Mouse (Mus musculus): ENCODE data around the gene Prex1. TPM values are rescaled to one million over a fixed set of nuclear protein-coding genes. Genes with fewer than 3 reads are reported as not detected.
A peak's percentile ranks its signal among the peaks of the same experiment; 100 is the strongest.
"Not testable (repeated sequence)": the region's sequence is repeated elsewhere in the genome, so short reads cannot be mapped to it uniquely, and the experiment has no call there.

Prex1 gene
- polyA plus RNA-seq, 1 experiment from 2014 or later = 35.2 TPM

DNA sequence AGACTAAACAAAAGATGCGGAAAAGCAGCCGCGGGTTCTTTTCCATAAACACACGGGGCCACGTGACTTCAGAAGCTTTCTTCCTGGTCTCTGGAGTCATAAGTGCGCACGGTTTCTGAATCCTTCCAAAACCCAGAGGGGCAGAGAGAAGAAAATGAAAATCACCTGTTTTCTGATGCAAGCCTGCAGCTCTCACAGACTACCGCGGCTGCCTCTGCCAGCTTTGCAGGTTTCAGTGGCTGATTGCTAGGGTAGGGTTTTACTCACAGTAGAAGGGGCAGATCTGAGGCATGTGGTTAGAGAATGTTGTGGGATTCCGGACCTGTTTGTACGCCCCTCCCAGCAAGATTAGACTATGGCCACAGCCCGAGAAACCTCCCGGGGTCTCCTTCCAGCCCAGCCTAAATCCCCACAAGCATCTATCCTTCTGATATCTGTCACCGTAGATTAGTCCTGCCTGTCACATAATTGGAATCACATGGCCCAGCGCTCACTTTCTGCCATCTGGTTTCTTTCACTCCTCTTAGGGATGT lies 21.9 kb upstream of the Prex1 start:
- peak overlapping the region; percentile 36; the same call in 1 of the 2 replicates for H3K4me3 ChIP-seq
- H3K27me3 ChIP-seq (replicated peaks; ENCODE audit: low read depth, poor library complexity, severe bottlenecking) = no peaks in the 10 kb centered on the region
- peak; percentile 83 for DNase-seq (ENCODE audit: low spot score)
- H3K27ac ChIP-seq (replicated peaks) = peak overlapping the region; percentile 89
- WGBS = 23% methylated on average over 15 of the region's 15 CpGs
- peaks cover 32% of the 10 kb centered on the region for H3K4me1 ChIP-seq
- no peaks in the 10 kb centered on the region for H3K36me3 ChIP-seq (replicated peaks)
- H3K9me3 ChIP-seq = no peaks in the 10 kb centered on the region

DNA sequence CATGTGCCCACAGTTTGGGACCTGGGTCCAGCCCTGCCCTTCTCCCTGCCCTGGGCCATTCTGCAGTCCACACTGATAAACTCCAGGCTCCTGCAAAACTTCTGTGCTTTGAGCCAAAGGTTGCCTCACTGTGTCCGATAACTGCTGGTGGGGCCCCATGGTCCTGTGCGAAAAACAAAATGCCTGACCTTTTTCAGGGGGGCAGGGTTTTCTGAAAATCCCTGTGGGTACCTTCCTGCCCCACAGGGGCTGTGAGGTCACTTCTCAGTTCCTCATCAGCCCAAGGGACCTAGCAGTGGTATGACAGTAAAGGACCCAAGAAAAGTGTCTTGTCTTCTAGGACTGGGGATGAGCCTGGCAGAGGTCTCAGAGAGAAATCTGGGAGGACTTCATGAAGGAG lies 19.2 kb upstream of the Prex1 start:
- DNase-seq (ENCODE audit: low spot score) = no peak
- Histone ChIP-seq H3K36me3 (replicated peaks) (no peaks in the 10 kb centered on the region), H3K4me3 (no peak overlapping the region), H3K4me1 (peaks cover 50% of the 10 kb centered on the region), H3K9me3 (no peaks in the 10 kb centered on the region), H3K27me3 (replicated peaks; ENCODE audit: low read depth, poor library complexity, severe bottlenecking) (no peaks in the 10 kb centered on the region), H3K27ac (replicated peaks) (no peak overlapping the region)
- 88% methylated on average over 2 of the region's 2 CpGs for WGBS

DNA sequence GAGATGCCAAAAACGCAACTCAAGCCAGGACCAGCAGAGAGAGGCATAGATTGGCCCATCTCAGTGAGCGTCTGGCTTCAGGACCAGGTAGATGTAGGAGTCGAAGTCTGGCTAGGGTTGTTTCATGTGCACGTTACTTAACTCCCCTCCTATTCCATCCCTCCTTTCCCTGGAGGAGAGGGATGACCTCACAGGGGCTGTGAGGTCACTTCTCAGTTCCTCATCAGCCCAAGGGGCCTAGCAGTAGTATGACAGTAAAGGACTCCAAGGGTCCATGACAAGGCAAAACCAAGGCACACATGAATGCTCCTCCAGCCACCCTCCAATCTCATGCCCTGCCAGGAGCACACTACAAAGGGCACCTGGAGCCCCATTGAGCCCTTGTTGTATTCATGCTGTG lies 18.5 kb upstream of the Prex1 start:
- H3K27ac ChIP-seq (replicated peaks) = peak overlapping the region; percentile 30; the same call in 1 of the 2 replicates
- no peaks in the 10 kb centered on the region for H3K27me3 ChIP-seq (replicated peaks; ENCODE audit: low read depth, poor library complexity, severe bottlenecking)
- 84% methylated on average over 4 of the region's 4 CpGs for WGBS
- H3K4me1 ChIP-seq = peaks cover 57% of the 10 kb centered on the region
- H3K9me3 ChIP-seq = no peaks in the 10 kb centered on the region
- DNase-seq (ENCODE audit: low spot score) = no peak
- no peak overlapping the region for H3K4me3 ChIP-seq
- H3K36me3 ChIP-seq (replicated peaks) = no peaks in the 10 kb centered on the region

GRCm38 (mm10) chr2:166731102-166731883 lies 17.7 kb upstream of the Prex1 start:
- H3K27me3 ChIP-seq (replicated peaks; ENCODE audit: low read depth, poor library complexity, severe bottlenecking); H3K36me3 ChIP-seq (replicated peaks); H3K9me3 ChIP-seq; DNase-seq (ENCODE audit: low spot score); H3K4me3 ChIP-seq: not testable (repeated sequence)
- peaks cover 59% of the 10 kb centered on the region for H3K4me1 ChIP-seq
- 0 out of 2 replicates have a peak overlapping the region, but pooled peaks have one; percentile 77 for H3K27ac ChIP-seq (replicated peaks)
- 89% methylated on average over 1 of the region's 1 CpGs for WGBS

DNA sequence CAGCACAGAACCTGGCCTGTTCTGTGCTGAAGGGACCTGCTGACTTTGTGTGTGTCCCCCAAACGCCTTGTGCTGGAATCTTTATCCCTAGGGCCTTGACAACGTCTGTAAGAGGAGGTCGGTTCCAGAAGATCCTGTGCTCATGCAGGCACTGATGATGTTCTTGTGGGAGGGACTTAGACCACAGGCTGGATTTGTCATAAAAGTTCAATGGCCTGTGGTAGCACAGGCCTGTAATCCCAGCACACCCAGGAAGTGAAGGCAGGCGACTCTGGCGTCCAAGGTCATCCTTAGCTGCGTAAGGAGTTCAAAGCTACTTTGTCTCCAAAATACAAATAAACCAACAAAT lies 16.9 kb upstream of the Prex1 start:
- no peak for DNase-seq (ENCODE audit: low spot score)
- Histone ChIP-seq H3K36me3 (replicated peaks) (no peaks in the 10 kb centered on the region), H3K4me1 (peaks cover 52% of the 10 kb centered on the region), H3K4me3 (no peak overlapping the region), H3K9me3 (no peaks in the 10 kb centered on the region), H3K27me3 (replicated peaks; ENCODE audit: low read depth, poor library complexity, severe bottlenecking) (no peaks in the 10 kb centered on the region), H3K27ac (replicated peaks) (peak overlapping the region; percentile 77)
- WGBS = 71% methylated on average over 6 of the region's 6 CpGs

DNA sequence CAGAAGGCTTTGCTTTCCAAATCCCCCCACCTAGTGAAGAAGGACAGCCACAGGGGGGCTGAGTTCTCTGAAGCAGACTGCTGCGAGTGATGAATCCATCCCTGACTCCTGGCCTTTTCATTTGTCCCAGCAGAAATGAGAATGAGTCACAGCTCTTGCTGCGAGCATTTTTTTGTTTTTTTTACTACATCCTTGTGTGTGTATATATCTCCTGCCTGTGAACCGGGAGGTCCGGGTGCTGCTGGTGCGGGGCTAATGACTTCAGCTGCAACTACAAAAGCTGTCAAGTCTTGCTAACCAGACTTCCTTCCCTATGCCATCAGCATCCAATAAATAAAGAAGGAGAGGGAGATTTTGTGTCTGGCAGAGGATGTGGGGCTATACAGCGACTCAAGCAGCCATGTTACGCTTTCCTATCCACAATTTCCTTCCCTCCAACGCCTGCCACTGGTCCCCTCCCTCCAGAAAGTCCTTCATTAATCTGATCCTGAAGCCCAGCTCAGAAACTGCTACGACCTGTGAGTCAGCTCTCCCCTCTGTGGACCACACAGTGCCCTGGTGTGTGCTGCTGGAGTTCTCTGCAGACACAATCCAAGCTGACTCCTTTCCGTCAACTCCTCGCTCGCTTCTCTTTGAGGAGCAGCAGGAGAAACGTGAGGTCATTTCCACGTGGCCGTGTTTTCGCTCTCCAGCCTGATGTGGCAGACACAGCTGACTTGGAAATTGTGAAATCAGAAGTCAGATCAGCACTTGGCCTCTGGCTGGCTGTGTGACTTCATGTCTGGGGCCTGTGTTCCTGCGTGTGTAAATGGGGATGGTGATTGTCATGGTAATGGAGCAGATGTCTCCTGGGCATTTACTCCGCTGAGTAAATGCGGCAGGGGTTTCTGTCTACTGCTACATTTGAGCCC lies 16.3 kb upstream of the Prex1 start:
- Histone ChIP-seq H3K27me3 (replicated peaks; ENCODE audit: low read depth, poor library complexity, severe bottlenecking) (no peaks in the 10 kb centered on the region), H3K4me3 (no peak overlapping the region)

DNA sequence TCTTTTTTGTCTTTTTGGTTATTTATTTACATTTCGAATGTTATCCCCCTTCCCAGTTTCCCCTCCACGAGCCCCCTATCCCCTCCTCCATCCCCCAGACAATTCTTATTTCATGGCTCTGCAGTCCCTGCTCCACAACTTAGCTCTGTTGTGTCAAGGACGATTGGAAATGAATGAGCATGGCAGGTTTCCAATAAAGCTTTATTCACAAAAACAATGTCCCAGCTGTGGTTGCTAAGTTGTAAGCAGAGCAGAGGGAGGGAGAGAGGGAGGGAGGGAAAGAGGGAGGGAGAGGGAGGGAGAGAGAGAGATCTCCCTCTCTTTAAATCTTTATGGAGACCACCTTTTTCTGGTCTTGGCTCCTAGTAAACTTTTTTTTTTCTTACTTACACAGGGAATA lies 15.4 kb upstream of the Prex1 start:
- H3K27ac ChIP-seq (replicated peaks) = no peak overlapping the region
- DNase-seq (ENCODE audit: low spot score) = no peak
- peaks cover 38% of the 10 kb centered on the region for H3K4me1 ChIP-seq
- no peak overlapping the region for H3K4me3 ChIP-seq
- no peaks in the 10 kb centered on the region for H3K27me3 ChIP-seq (replicated peaks; ENCODE audit: low read depth, poor library complexity, severe bottlenecking)
- WGBS = 66% methylated on average over 3 of the region's 3 CpGs
- H3K36me3 ChIP-seq (replicated peaks) = no peaks in the 10 kb centered on the region
- no peaks in the 10 kb centered on the region for H3K9me3 ChIP-seq

More for the DNA sequence above, 16.3 kb upstream of the Prex1 start:
- Histone ChIP-seq H3K27ac (replicated peaks) (peak overlapping the region; percentile 77), H3K9me3 (no peaks in the 10 kb centered on the region), H3K36me3 (replicated peaks) (no peaks in the 10 kb centered on the region), H3K4me1 (peaks cover 46% of the 10 kb centered on the region)
- DNase-seq (ENCODE audit: low spot score) = peak; percentile 45
- WGBS = 42% methylated on average over 19 of the region's 19 CpGs

- no peak for DNase-seq (ENCODE audit: low spot score)
- 38% methylated on average over 3 of the region's 3 CpGs for WGBS
- H3K27ac ChIP-seq (replicated peaks) = peak overlapping the region; percentile 58
These were observed 14.6 kb upstream of the Prex1 start for GRCm38 (mm10) chr2:166728261-166728680.

DNA sequence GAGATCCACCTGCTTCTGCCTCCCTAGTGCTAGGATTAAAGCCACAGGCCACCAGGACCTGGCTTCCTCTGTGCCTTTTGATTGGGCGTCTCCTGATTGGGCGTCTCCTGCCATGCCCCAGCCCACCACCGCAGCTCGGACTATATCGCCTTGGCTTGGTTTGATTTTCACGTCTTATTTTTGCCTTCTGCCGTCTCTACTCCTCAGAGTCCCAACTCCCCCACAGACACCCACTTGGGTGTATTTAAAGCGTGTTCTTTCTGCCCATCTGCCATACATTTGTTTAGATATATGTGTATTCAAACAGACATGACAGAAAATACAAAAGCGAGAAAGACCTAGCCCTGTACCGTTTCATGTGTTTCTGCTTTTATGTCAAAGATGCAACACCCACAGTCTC lies 14.2 kb upstream of the Prex1 start:
- no peak for DNase-seq (ENCODE audit: low spot score)
- Histone ChIP-seq H3K4me3 (no peak overlapping the region), H3K4me1 (peaks cover 38% of the 10 kb centered on the region), H3K9me3 (no peaks in the 10 kb centered on the region), H3K27ac (replicated peaks) (no peak overlapping the region), H3K27me3 (replicated peaks; ENCODE audit: low read depth, poor library complexity, severe bottlenecking) (no peaks in the 10 kb centered on the region), H3K36me3 (replicated peaks) (no peaks in the 10 kb centered on the region)
- 86% methylated on average over 10 of the region's 10 CpGs for WGBS

More at GRCm38 (mm10) chr2:166728261-166728680, 14.6 kb upstream of the Prex1 start:
- no peaks in the 10 kb centered on the region for H3K36me3 ChIP-seq (replicated peaks)
- no peaks in the 10 kb centered on the region for H3K27me3 ChIP-seq (replicated peaks; ENCODE audit: low read depth, poor library complexity, severe bottlenecking)
- H3K4me3 ChIP-seq = 0 out of 2 replicates have a peak overlapping the region, but pooled peaks have one; percentile 3
- peaks cover 38% of the 10 kb centered on the region for H3K4me1 ChIP-seq
- no peaks in the 10 kb centered on the region for H3K9me3 ChIP-seq

GRCm38 (mm10) chr2:166726891-166727290 lies 13.3 kb upstream of the Prex1 start:
- 57% methylated on average over 6 of the region's 6 CpGs for WGBS
- no peaks in the 10 kb centered on the region for H3K9me3 ChIP-seq
- no peak for DNase-seq (ENCODE audit: low spot score)

DNA sequence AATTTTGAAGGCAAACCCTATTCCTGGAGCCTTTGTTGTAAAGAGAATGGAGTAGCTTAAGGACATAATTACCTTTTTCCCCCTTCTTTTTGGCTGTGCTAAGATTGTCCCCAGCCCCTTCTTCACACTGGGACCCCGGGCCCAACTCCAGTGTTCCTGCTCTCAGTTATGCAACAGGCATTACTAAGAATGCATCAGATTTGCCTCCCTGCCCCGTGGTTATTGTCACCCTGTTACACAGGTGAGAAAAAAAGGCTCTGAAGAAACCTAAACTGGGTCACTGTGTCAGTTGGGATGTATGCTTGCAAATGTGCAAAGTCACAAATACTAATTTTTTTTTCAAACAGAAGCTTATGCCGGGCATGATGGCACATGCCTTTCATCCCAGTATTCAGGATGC lies 6.8 kb upstream of the Prex1 start:
- no peak for DNase-seq (ENCODE audit: low spot score)
- H3K4me3 ChIP-seq = no peak overlapping the region
- WGBS = 72% methylated on average over 3 of the region's 3 CpGs
- no peak overlapping the region for H3K27ac ChIP-seq (replicated peaks)
- no peaks in the 10 kb centered on the region for H3K36me3 ChIP-seq (replicated peaks)
- no peaks in the 10 kb centered on the region for H3K9me3 ChIP-seq
- peaks cover 34% of the 10 kb centered on the region for H3K4me1 ChIP-seq
- H3K27me3 ChIP-seq (replicated peaks; ENCODE audit: low read depth, poor library complexity, severe bottlenecking) = 0 out of 2 replicates have a peak, but pooled peaks cover 2% of the 10 kb centered on the region

More at GRCm38 (mm10) chr2:166726891-166727290, 13.3 kb upstream of the Prex1 start:
- Histone ChIP-seq H3K27me3 (replicated peaks; ENCODE audit: low read depth, poor library complexity, severe bottlenecking) (no peaks in the 10 kb centered on the region), H3K36me3 (replicated peaks) (no peaks in the 10 kb centered on the region), H3K27ac (replicated peaks) (no peak overlapping the region), H3K4me1 (peaks cover 38% of the 10 kb centered on the region), H3K4me3 (no peak overlapping the region)

DNA sequence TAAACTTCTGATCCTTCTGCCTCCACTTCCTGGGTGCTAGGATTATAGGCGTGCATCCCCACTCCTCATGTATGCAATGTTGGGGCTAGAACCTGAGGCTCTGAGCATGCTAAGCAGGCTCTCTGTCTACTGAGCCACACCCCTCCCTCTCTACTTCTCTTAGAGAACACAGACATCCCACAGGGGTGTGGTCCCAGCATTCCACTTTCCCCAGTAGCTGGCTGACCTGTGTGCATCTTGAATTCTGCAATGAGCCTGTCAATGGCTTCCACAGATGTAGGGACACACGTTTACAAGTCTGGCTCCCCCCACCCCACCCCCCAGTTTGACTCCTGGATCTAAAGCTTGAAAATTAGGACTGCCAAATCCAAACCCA lies 6.3 kb upstream of the Prex1 start:
- no peak overlapping the region for H3K27ac ChIP-seq (replicated peaks)
- H3K4me1 ChIP-seq = peaks cover 39% of the 10 kb centered on the region
- 73% methylated on average over 2 of the region's 2 CpGs for WGBS
- no peak overlapping the region for H3K4me3 ChIP-seq
- no peaks in the 10 kb centered on the region for H3K9me3 ChIP-seq
- 0 out of 2 replicates have a peak, but pooled peaks cover 7% of the 10 kb centered on the region for H3K27me3 ChIP-seq (replicated peaks; ENCODE audit: low read depth, poor library complexity, severe bottlenecking)
- H3K36me3 ChIP-seq (replicated peaks) = no peaks in the 10 kb centered on the region
- no peak for DNase-seq (ENCODE audit: low spot score)

Data from embryonic facial prominence, embryonic 10.5 days (tissue).